Mouse (Mus musculus) large intestine, adult 2 months (tissue): ENCODE measurements around the gene Bdkrb2. TPM values are rescaled to one million over a fixed set of nuclear protein-coding genes. Genes with fewer than 3 reads are reported as not detected.

Source experiments
- DNase-seq: peaks from one replicate; pipeline ENCODE4 v3.0.0-alpha.2; 2012; ENCODE audit warnings: low read depth, low spot score
- WGBS: fragments of 180-500 bp; shearing (Covaris S2); methylation state at CpG from one replicate; pipeline ENCODE4 v1.1.7; 2018; 5-methylcytosine and 5-hydroxymethylcytosine counted together
- polyA plus RNA-seq: library from polyadenylated mRNA; depleted of rRNA; stranded (reverse); fragments of >200 nt; gene quantifications from 2 replicates; pipeline ENCODE4 v1.2.3, GENCODE M21; 2012; rRNA removed

Bdkrb2 gene
- polyA plus RNA-seq, 1 experiment, result 6.0 TPM

- WGBS, result 46% methylated on average over 13 of the region's 13 CpGs
- DNase-seq, result peak; percentile 25
Observed at GRCm38 (mm10) chr12:105634374-105635067, 71.5 kb downstream of the Bdkrb2 start.

DNA sequence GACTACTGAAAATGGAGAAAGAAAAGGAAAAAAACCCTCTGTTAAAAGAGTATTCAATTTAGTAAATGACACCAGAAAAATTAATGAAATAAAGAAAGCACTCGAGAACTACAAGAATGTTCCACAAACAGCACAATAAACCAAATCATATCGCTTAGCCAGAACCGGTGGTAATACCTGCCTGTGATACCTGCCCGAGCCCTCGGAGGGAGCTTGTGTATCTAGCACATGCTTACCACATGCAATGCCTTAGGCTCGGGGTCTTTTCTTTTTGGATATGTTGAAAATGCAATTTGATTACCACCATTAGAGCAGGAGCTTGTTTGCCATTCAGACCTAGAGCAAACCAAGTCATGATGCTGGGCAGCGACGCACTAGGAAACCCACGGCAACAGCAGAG, 73.5 kb downstream of the Bdkrb2 start:
- DNase-seq, result no peak
- 92% methylated on average over 9 of the region's 9 CpGs for WGBS

- no peak for DNase-seq
- WGBS, result 75% methylated on average over 4 of the region's 4 CpGs
Observed at GRCm38 (mm10) chr12:105637554-105637953, 74.5 kb downstream of the Bdkrb2 start.

GRCm38 (mm10) chr12:105642770-105643321, 79.8 kb downstream of the Bdkrb2 start:
- 75% methylated on average over 11 of the region's 11 CpGs for WGBS
- no peak for DNase-seq

Other genes starting within 250 kb of the Bdkrb2 start
- 0.02 TPM in 1 of 2 replicates, not detected in the other for gene Tunar, start 229.4 kb upstream of the Bdkrb2 start, polyA plus RNA-seq
- gene D430019H16Rik, start 109.4 kb upstream of the Bdkrb2 start, polyA plus RNA-seq, result 1.2 TPM in 2 replicates
- 1.6 and 2.1 TPM in 2 replicates for gene Bdkrb1, start 39.9 kb downstream of the Bdkrb2 start, polyA plus RNA-seq
- 15.0 and 17.0 TPM in 2 replicates for gene Gskip, start 121.6 kb downstream of the Bdkrb2 start, polyA plus RNA-seq
- 11.8 and 15.3 TPM in 2 replicates for gene Atg2b, start 122.0 kb downstream of the Bdkrb2 start, polyA plus RNA-seq
- gene Ak7, start 142.8 kb downstream of the Bdkrb2 start, polyA plus RNA-seq, result 0.18 and 0.47 TPM in 2 replicates
- 44.6 and 54.1 TPM in 2 replicates for gene Papola, start 221.5 kb downstream of the Bdkrb2 start, polyA plus RNA-seq